Mouse (Mus musculus) granulocyte monocyte progenitor cell, adult 5-6 weeks (primary cell): ENCODE results near the gene Nxf1. TPM values are rescaled to one million over a fixed set of nuclear protein-coding genes. Genes with fewer than 3 reads are reported as not detected.
A peak's percentile ranks its signal among the peaks of the same experiment; 100 is the strongest.

Experiments used
- ATAC-seq: replicated peaks from 2 replicates; pipeline ENCODE4 v1.8.0; 2016; ENCODE audit warnings: mild to moderate bottlenecking, moderate TSS enrichment, inconsistent platforms; ENCODE audit not compliant: poor library complexity, severe bottlenecking
- total RNA-seq, 2 experiments: library from RNA; stranded (forward) in 1 of 2; stranded (reverse) in 1 of 2; fragments of 200-712, 200-1000 nt in 1 of 2; fragments of >200 nt in 1 of 2; fragmentation: Nextera tagmentation in 1 of 2; gene quantifications; 2 replicates each; pipeline ENCODE4 v1.2.3; 2014 to 2017

The Nxf1 gene
- total RNA-seq, 2 experiments from 2014 or later: 113 to 268 TPM

DNA sequence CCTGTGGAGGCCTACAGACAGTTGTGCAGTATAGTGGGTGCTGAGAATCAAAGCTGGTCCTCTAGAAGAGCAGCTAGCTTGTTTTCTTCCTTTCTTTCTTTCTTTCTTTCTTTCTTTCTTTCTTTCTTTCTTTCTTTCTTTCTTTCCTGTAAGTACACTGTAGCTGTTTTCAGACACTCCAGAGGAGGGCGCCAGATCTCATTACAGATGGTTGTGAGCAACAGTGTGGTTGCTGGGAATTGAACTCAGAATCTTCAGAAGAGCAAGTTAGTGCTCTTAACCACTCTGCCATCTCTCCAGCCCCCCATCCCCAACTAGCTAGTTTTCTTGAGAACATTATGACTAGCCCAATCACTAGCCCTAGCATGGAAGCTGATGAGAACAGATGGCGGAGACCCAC, 3.9 kb downstream of the Nxf1 start:
- ATAC-seq: no peak

DNA sequence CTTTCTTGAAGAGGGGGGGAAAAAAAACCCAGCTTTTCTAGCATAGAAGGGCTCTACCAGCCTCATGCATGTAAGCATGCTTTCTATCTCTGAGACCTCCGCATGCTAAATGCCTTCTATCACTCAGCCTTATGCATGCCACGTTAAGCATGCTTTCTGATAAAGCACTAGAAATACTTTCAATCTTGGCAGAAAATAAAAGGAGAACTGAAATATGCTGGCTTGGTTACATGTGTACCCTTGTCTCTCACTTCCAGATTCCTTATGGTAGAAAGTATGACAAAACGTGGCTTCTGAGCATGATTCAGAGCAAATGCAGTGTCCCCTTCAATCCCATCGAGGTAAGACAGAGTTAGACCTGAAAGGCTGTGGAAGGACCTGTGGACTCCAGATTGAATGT, 6.4 kb downstream of the Nxf1 start:
- peak; percentile 48; the same call in 1 of the 2 replicates for ATAC-seq

DNA sequence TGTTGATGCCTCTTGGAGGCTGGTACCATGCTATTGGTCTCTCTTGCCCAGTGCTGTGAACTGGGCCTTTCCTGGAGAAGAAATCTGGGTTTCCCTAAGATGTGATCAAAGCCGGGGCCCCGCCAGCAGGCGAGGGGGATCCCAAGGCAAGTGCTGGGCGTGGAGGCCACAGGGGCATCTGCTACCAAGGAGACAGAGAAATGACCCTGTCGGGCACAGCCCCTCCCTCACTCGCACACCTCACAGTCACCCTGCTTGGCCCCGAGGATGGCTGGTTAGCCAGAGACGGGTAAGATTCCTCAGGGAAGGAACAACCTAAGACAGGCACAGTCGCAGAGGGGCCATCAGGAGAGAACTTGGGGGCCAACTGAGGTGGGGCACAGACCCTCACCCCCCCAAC, 8.7 kb downstream of the Nxf1 start:
- ATAC-seq: no peak

DNA sequence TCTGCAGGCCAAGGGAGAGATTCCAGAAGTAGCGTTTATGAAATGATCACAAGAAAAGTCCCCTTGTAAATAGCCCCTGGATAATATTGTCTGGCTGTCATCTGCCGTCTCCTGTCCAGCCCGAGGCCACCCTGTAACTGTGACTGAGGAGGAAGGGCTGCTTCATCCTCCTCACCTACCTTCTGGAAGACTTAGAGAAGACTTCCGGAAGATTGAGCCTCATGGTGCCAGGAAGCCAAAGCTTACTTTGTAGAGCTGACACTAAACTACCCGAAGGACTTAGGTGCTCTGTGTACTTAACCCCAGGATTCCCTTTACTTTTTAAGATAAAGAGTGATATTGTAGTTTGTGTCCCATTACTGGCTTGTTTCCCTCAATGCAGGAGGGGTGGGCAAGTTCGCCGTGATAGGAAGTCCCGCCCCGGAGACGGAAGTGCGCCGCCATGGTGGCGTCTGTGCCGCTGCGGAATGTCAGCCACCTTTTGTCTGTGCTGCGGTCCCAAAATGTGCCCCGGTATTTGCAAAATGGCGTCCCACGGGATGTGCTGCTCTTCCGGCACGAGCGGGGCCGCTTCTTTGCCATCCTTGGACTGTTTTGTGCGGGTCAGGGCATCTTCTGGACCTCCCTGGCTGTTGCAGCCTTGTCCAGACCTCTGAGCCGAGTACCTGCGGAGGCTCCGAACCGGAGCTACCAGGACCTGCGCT, 13.8 kb downstream of the Nxf1 start, which contains the start of gene Tmem223:
Gene Tmem223 (plus strand): TSS at position 430 of the 704 bp plus-strand sequence.
- ATAC-seq: peak; percentile 54

DNA sequence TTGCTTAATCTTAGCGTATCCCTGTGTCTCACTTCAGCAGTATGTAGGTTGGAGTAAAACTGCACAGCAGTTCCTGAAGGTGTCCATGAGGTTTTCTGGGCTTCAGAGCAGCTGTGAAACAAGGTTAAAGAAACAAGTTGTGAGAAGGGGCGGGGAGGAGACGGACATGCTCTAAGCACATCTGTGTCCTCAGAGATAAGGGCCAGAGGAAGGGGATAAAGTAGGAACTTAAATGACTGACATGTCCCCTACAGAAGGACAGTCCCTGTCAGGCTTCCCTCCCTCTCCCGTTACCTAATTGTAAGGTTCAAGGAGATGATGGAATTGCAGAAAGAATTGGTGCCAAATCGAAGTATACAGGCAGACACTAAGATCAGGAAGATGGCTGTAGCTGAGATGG, 16.1 kb downstream of the Nxf1 start:
- ATAC-seq: no peak

DNA sequence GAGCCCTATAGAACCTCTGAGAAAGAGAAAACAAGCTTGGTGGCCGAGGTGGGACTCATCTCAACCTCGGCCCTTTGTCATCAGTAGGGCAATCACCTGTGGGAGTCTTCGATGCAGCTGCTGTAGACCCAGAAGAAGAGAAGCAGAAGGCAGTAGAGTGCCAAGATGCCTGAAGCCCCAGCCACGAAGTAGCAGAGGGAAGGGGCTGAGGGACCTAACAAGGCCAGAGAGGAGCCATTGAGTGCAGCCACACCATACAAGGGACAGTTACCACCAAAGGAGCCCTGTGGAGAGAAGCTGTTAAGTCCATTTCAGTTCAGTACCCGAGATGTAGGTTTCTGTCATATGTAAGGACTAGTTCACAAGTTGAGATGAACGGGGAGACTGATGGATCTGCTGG, 16.5 kb downstream of the Nxf1 start:
- no peak for ATAC-seq

DNA sequence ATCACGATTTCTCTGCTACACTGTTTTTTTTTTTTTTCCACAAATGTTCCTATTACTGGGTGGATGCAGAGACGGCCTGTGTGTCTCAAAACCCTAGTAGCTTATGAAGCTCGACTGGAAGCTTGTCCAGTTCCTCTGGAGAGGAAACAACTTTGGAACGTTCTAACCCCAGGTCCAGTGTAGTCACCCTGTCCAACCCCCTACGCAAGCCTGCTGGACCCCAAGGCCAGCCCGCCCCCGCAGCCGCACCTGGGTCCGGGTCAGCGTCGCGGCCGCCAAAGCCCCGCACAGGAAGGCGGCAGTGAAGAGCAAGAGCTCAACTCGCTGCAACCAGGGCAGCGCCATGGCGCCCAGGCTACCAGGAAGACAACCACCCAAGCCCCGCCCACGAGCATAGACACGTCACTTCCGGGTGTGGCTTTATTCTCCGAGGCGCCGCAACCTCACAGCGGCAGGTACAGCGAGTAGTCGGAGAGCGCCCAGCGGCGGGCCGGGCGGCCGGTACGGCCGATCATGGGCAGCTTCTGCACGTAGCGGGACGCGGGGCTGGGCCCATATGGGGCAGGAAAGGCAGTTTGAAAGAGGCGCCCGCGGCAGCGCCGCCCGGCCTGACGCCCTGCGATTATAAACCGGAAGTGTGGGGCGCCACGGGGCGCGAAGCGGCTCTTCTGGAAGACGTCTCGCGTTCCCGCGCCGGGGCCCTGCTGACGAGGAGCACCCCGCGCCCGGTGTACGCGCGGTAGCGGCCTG, 17.4 kb downstream of the Nxf1 start, which contains the start of gene Tmem179b:
Gene Tmem179b (minus strand): TSS at position 382 of the 750 bp plus-strand sequence.
- ATAC-seq: peak; percentile 85

DNA sequence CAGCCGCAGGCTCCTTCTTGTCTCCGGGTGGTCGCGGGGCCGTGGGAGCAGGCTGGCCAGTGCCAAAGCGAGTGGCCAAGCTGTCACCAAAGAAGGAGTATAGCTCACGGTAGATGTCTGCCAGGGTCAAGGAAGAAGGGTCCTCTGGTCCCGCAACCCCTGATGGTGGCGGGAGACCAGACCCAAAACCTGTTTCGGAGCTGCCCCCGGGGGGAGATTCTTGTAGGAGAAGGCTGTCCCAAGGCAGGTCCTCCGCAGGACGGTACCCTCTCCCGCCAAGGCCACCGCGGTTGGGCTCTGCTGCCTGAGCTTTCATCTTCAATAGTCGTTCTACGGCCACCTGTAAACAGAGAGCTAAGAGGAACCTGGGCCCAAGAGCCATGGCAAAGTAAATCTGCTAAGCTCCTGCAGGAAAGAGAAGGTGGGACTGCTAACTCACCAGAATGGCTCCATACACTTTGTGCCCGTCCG, 18.1 kb downstream of the Nxf1 start:
- ATAC-seq: no peak

DNA sequence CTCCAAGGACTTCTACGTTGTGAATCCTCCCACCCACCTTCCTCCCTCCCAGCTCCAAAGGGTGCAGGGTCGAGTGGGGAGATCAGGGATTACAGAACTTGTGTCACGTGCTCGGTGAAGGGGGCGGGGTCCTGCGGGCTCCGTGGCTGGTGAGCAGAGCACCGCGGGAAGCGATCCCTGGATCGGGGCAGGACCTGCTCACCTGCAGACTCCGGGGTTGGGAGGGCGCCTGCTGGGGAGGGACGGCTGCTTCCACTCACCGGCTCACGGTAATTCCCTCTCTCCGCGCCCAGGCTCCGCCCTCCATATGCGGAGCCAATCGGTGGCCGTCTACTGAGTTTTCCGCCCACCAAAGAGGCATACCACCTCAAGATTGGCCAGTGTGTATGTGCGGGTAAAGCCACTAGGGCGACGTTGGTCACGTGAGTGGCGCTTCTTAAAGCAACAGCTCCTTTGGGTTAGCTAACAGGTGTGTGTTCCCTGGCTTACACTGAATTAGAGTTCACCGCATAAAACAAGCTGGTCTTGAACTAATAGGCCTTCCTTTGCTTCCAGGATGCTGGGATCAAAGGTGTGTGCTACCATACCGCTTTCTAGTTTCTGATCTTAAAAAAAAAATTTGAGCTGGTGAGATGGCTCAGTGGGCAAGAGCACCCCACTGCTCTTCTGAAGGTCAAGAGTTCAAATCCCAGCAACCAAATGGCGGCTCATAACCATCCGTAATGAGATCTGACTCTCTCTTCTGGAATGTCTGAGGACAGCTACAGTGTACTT, 29.3 kb downstream of the Nxf1 start, which contains the start of gene Taf6l:
Gene Taf6l (minus strand): TSS at position 410 of the 774 bp plus-strand sequence.
- ATAC-seq: peak; percentile 99

DNA sequence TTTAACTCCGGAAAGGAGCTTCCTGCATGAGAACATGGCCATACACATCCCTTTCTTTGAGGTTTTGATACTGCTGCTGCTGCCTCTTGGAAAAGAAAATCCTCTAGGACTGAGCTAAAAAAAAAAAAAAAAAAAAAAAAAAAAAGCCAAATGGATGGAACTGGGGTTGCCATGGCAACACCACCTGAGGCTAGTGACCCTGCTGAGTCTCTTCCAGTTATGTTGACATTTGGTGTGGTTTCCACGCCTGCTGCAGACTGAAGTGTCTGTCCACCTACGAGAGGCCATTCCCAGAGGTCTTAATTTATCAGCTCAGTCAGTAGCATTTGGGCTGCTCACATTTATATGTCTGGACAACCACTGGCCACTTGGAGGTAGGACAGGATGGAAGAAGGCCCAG, 31.6 kb downstream of the Nxf1 start:
- ATAC-seq: no peak

DNA sequence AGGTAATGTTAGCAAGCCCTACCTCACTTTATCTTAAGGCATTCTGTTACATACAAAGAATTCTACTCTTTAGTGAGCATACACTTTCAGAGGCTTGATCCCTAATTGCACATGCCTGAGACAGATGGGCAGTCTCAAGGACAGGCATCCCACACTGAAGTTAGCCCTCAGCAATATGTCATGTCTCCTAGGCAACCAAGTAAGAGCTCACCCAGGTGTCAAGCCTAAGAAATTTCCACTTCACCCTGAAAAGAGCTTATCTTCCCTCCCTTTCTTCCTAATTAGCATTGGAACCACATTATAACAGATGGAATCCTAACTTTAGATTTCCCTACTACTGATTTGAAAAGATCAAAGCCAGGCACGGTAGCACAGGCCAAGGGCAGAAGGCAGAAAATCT, 32.3 kb downstream of the Nxf1 start:
- no peak for ATAC-seq

DNA sequence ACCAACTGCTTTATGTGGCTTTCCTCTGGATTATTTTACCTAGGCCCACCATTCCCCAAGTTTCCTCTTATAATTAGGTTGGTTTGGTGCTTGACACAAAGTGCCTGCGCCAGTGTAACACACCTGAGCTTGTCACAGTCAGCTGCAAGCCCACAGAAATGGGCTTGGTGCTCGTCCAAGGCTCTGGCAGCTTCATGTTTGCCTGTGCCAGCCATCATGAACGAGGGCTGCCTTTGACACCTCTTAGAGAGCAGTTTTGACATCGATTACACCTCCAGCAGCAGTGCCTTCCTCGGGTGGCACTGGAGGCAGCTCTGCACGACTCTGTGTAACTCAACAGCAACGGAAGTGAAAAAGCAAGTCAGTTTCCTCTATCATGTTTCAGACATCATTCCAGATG, 33.3 kb downstream of the Nxf1 start:
- ATAC-seq: no peak

DNA sequence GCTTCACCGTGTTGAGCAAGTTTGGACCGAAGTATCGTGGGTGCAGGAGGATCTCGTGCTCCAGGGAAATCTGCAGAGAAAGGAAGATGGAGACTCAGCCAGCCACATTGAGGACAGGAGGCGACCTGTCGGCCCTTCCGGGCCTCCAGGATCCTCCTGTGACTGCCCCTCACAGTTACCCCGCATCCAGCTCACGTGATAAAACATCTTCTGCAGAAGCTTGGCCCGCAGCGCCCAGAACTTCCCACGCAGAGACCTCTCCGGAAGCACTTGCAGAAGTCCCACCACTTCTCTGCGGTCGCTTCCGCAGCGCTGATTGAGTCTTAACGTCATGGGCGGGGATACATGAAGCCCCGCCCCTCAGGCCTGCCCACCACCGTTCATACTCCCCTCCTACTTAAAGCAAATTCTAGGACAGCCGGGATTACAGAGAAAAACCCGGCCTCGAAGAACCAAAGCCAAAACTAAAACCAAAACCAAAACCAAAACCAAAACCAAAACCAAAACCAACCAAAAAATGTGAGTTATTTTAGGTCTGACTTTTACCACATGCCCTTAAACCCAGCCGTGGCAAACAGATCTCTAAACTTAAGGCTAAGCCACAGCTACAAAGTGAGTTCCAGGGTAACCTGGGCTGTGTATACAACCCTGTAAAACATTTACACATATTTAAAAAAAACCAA, 41.5 kb downstream of the Nxf1 start, which contains the start of gene Polr2g:
Gene Polr2g (minus strand): TSS at position 314 of the 683 bp plus-strand sequence.
- ATAC-seq: peak; percentile 75

DNA sequence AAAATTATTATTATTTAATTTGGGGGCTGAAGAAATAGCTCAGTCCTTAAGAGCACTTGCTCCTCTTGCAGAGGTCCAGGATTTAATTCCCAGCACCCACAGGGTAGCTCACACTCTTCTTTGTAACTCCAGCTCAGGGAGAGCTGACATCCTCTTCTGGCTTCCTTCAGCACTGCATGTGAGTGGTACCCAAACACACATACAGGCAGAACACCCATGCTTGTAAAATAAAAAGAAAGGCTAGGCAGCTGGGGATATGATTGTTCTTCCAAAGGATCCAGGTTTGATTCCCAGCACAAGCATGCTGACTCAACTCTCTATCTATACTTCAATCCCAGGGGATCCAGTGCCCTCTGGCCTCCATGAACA, 42.1 kb downstream of the Nxf1 start:
- ATAC-seq: no peak

DNA sequence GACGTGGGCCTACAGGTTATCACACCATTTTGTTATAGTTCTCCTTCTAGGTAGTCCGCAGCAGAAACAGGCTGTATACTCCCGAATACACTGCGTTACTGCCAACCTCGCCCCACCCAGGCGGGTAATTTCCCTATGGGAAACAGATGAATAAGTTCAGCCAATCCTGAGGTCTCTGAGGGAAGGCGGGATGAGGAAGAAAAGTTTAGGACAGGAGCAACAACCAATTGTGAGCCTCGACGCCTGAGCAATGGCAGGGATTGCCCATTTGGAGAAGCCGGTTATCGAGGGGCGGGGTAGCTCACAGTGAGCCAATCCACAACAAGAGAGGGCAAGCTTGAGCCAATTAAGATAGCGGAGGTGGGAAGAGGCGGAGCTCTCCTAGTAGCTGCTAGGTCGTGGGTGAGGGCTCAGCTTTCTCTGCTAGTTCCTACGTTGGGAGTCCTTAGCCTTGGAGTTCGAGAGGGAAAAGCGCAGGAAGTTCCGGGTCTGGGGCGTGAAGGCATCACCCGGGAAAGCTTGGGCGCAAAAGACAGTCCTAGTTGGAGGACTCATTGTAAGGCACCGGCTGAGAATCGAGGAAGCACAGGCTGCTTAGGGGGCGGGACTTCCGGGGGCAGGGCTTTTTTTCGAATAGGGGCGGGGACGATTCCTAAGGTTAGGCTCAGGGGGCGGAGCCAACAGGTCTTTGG, 45.4 kb downstream of the Nxf1 start, which contains the start of gene Zbtb3:
Gene Zbtb3 (plus strand): TSS at position 426 of the 692 bp plus-strand sequence.
- ATAC-seq: peak; percentile 81

DNA sequence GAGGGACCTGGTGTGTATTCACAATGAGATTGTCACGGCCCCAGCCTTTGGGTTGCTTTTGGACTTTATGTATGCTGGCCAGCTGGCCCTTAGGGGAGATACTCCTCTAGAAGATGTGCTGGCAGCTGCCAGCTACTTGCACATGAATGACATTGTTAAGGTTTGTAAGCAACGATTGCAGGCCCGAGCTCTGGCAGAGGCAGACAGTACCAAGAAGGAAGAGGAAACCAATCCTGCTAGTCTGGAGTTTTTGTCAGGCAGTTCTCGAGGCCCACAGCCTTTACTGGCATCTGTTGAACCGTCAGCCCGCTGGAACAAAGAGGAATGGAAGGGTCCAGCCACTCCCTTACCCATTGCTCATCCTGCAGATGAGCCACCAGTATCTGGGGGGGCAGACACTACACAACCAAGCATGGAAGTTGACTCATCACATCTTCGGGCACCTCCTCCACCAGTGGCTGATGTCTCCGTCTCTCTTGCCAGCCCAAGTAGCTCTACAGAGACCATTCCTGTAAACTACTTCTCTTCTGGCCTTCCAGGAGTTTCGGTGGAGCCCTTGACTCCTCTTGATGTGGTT, 46.4 kb downstream of the Nxf1 start:
- no peak for ATAC-seq

DNA sequence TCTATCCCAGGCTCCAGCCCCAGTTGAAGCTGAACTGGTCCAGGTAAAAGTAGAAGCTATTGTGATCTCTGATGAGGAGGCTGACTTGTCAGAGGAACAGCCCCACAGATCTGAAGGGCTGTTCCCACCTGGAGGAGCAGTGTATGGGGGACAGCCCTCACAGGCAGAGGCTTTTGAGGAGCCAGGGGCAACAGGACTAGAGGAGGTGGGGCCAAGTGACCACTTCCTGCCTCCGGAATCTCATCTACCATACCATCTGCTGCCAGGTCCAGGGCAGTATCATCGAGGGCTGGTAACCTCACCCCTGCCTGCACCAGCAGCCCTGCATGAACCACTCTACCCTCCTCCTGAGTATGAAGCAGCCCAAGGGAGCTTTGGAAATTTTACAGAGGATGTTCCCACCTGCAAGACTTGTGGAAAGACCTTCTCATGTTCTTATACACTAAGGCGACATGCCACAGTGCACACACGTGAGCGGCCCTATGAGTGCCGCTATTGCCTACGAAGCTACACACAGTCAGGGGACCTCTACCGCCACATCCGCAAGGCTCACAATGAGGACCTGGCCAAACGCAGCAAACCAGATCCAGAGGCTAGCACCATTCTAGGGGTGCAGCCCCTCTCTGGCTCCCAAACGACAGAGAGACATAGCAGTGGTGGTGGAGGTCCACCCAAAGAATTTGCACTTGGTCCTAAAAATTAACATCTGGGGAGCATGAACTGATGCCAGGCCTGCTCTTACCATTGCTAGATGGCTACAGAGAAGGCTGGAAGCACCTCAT, 47.2 kb downstream of the Nxf1 start:
- ATAC-seq: peak; percentile 23

DNA sequence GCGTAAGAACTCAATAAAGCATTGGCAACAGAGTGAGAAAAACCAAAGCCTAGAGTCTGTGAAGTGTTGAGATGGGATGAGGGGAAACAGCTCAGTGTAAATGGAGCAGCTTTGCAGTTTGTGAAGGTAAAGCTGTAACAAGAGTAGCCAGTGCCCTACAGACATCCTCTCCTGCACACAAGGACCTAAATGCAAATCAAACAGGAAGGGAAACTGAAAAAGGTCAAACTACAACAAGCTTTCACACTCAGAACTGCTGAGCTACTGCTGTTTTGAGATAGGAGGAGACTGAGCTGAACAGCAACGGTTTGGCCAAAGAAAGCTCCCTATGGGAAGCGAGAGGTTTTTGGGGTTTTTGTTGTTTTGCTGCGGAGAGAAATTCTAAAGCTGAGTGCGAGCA, 49.9 kb downstream of the Nxf1 start:
- ATAC-seq: no peak
